Mouse (Mus musculus) spleen, adult 2 months (tissue): Measurements from ENCODE around the gene Fermt1.

ENCODE experiments used
- CTCF ChIP-seq: fragments of 200-500 bp; IDR thresholded peaks from 2 replicates; pipeline ENCODE4 v1.5.1; 2011; ENCODE audit warnings: mild to moderate bottlenecking, inconsistent platforms; ENCODE audit not compliant: insufficient read depth, insufficient read length, insufficient replicate concordance; ENCODE audit errors: extremely low read depth
- POLR2A ChIP-seq: fragments of 200-500 bp; IDR thresholded peaks from 2 replicates; pipeline ENCODE4 v1.6.1; 2011; ENCODE audit warnings: low read depth, low read length, inconsistent platforms

- TF ChIP-seq POLR2A (no peak), CTCF (no peak)
Measured at GRCm38 (mm10) chr2:132867521-132867920, 78.2 kb downstream of the Fermt1 start.
